Mouse (Mus musculus): ENCODE data around the gene Gm5678.

Gm5678 gene

DNA sequence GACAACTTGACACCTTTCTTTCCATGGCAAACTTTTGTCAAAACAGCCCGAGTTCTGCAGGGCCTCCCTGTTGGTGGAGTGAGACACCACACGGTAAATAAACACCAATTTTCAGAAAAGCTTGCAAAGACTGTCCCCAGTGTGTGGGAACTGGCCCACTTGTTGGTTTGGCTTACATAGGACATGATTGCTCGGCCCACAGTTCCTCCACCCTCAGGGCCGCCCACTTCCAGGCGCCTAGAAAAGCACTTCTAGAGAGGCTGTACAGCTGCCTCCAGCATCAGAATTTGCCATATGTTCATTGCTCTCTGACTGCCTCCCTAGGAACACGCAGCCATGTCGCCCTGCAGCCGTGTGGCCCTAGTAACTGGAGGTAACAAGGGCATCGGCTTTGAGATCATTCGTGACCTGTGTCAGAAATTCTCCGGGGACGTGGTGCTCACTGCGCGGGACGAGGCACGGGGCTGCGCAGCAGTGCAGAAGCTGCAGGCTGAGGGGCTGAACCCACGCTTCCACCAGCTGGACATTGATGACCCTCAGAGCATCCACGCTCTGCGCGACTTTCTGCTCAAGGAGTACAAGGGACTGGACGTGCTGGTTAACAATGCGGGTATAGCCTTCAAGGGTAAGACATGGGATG lies at the start of gene Gm5678:
Gm5678 (plus strand) TSS at position 337 of the 640 bp plus-strand sequence.
- in situ Hi-C loops (cut with MboI; ENCODE audit: low sequenced_read_pairs) = no loop called here

DNA sequence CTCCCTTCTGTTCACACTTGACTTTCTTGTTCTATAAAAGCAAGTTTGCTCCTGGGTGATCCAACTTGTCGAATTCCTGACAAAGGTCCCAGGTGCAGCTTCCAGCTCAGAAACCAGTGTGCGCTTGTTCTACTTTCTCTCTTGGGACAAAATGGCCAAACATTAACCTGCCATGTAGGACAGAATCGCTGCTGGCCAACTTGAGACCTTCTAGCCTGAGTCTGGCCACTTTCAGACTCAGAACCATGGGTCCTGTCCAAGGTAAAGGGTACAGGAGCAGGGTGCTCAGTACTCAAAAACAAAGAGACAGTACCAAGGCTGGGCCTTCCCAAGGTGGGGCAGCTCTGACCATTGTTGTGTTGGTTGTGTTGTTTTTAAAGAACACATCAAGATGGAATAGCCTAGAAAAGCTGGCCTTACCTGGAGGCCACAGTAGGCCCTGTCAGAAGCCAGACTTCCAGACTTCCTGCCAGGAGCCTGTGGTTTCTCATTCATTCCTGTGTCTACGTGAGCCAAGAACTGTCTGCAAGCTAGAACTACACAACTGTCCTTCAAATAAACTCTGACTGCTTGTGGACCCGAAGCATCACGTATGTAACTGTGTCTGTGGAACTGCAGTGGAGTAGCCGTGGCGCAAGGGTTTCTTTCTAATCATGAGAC lies 49.4 kb upstream of the Gm5678 start:
- in situ Hi-C loops (cut with MboI; ENCODE audit: low sequenced_read_pairs) = no loop called here

DNA sequence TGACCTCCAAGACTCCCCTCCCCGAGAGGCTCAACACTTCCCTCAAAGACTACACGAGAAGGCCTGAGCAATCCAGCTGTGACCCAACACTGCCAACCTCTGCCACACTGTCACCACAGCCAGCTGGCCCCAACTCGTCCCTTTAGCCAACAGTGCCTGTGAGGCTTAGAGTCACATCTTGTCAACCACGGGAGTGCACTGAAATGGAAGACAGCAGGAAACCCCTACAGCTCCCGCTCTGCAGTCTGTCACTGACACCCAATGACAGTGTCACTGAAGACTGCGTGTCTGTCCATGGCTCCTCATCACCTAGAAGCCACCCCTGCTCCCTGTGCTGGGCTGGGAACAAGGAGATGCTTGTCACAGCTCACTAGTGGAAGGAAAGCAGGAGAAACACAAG lies 46.8 kb upstream of the Gm5678 start:
- in situ Hi-C loops (cut with MboI; ENCODE audit: low sequenced_read_pairs) = no loop called here

DNA sequence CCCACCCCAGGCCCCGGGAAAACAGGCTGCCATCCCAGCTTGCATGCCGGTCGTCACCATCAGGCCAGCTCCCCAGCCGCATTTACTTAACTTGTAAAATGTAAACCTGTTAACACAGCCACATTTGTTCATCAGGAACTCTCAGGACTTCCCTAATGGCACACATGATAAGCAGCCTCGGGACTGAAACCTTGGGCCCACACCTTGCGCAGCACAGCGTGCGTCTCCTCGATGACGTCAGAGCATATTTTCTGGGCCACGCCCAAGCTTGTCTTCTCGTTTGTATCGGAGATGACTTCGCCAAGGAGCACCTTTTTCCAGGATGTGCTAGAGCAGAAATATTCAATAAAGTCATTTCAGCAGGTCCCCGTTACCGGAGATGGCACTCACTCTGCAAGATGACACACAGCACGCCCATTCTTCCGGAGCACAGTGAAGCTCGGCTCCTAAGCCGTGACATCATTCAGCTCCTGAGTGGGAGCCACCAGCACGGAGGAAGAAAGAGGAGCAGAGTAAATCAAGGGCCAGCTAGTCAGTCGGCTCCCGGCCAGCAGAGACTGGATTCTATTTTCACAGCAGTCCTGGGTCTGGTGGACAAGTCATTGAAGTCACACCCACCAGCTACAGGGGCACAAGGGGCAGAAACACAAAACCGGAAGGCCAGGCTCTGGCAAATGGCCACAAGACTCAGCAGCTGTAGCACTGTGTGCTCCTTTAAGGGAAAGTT lies 42.8 kb upstream of the Gm5678 start:
- in situ Hi-C loops (cut with MboI; ENCODE audit: low sequenced_read_pairs) = no loop called here

DNA sequence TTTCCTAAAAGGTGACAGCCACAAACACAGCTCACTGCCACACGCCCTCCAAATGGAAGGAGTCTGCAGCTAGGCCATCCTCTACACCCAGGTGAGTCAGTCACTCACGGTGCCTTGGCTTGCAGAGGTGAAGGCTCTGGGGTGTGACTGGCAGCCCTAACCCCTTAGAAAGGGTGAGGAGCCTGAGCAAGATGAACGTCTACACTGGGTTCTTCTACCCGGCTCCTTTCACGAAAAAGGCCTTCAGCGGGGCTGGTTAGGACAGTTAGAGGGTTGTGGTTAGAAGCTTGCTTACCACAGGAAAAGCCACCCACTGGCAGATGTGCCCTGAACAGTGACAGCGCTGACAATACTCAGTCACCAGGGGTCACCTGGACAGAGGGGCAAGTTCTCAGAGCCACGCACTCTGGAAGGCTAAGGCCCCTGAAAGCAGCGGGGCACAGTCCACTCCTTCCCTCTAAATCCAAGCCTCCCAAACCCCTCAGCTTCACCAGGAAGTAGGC lies 42.1 kb upstream of the Gm5678 start:
- in situ Hi-C loops (cut with MboI; ENCODE audit: low sequenced_read_pairs) = no loop called here

DNA sequence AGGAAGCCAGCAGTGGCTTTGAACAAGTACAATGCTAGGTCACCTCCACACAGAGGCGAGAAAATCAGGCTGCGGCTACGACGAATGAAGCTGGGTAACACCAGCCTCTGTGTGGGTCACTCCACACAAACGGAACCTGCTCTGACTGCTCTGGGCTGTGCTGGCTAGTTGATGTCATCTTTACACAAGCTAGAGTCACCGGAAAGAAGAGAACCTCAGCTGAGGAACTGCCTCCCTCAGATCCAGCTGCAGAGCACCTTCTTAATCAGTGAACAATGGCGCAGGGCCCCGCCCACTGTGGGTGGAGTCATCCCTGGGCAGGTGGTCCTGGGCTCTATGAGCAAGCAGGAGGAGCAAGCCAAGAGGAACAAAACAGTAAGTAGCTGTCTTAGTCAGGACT lies 41.5 kb upstream of the Gm5678 start:
- in situ Hi-C loops (cut with MboI; ENCODE audit: low sequenced_read_pairs) = no loop called here

DNA sequence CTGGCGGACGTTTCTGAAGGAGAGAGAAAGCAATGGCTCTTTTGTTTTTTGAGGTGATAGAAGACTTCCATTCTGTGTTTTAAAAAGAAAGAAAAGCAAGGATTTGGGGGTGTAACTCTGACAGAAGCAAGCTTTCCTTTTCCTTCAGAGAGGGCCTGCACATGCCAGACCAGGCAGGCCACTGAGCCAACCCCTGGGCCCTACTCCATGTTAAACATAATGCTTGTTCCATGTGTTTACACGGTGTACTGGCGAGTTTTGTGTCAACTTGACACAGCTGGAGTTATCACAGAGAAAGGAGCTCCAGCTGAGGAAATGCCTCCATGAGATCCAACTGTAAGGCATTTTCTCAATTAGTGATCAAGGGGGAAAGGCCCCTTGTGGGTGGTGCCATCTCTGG lies 39.6 kb upstream of the Gm5678 start:
- in situ Hi-C loops (cut with MboI; ENCODE audit: low sequenced_read_pairs) = no loop called here

DNA sequence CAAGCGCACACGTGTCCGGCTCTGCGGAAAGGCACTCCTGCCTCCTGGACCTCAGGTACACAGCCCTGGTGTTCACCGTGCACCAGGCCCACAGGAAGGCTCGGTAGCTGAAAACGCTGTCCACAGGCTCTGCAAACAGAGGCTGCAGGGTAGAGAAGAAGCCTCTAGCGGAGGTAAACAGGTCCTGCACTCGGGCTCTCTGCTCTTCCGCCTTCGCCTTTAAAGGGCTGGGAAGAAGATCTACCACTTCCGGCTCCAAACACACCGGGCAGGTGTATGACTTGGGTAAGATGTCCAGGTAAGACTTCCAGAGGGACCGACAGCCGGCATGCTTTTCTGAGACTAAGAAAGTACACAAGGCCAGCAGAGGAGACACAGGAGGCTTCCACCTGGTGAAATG lies 37.0 kb upstream of the Gm5678 start:
- in situ Hi-C loops (cut with MboI; ENCODE audit: low sequenced_read_pairs) = no loop called here

DNA sequence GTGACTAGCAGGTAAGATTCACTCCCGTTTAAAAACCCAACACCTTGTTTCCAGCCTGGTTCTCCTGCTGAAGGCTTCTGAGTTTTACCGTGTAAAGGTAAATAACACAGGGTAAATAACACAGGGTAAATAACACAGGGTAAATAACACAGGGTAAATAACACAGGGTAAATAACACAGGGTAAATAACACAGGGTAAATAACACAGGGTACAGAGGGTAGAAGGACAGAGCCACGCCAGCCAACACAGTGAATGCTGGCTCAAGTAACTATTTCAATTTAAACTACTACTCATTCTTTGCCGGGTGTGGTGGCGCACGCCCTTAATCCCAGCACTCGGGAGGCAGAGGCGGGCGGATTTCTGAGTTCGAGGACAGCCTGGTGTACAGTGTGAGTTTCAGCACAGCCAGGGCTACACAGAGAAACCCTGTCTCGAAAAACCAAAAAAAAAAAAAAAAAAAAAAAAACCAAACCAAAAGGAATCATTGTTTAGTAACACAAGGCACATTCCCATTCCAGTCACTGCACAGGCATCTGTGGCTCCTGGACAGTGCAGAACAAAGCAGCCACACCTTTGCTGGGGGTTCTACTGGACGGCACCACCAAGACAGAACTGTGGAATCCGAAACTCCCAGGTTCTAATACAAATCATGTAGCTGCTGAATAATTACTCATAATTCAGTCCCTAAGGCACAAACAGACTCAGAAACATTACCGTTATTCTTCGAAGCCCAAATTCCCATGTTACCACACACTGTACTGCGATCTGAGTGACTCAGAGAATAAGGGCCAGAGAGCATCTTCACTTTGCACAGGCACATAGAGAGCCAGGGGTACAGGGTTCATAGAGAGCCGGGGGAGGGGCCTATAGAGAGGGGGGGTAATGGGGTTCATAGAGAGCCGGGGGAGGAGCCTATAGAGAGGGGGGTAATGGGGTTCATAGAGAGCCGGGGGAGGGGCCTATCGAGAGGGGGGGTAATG lies 36.2 kb upstream of the Gm5678 start:
- in situ Hi-C loops (cut with MboI; ENCODE audit: low sequenced_read_pairs) = no loop called here

DNA sequence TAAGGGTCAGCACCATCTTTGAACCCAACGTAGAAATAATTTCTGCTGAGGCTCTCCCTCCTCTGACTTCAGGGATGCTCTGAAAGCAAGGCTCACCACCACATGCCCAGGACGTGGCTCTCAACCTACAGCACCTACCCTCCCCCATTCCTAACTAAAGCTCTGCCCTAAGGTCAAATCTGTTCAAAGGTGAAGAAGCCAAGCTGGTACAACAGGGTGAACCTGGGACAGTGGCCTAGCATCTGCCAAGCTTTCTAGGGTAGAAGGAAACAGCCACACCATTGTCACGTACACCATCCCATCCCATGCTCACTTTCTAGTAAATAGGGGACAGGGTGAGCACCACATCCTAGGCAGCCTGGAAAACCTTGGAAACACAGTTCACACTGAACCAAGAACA lies 35.2 kb upstream of the Gm5678 start:
- in situ Hi-C loops (cut with MboI; ENCODE audit: low sequenced_read_pairs) = no loop called here

DNA sequence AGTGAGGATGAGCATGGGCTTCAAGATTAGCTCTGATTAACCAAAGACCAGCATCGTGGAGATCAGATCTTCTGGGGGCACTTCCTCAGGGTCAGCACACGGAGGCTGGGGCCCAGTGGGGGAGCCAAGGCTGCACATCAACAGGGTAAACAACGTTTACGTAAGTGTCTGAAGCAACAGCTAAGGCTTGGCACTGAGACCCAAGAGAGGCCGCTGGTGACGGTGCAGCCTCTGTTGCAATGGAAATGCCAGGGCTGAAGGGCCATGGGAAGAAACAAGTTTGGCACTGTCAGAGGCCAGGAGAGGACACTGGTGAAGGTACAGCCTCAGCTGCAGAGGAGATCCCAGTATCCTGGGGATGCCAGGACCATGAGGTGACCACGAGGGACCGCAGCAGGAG lies 34.5 kb upstream of the Gm5678 start:
- in situ Hi-C loops (cut with MboI; ENCODE audit: low sequenced_read_pairs) = no loop called here

DNA sequence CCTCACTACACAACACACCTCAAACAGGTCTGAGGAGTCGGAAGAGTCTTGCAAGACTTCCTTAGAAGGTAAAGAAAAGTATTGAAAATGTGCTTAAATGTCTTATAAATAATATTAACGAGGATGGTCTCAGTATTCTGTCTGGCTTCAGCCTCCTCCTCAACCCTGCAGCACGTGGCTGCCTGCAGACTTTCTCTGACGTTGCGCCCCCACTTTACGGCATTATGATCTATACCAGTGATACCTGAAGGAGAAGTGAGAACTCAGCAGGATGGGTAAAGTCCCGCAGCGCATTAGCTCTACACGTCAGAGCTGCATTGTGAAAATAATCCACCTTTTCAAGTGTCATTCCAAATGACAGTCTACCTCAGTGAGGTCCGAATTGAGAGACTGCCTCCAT lies 33.4 kb upstream of the Gm5678 start:
- in situ Hi-C loops (cut with MboI; ENCODE audit: low sequenced_read_pairs) = no loop called here

DNA sequence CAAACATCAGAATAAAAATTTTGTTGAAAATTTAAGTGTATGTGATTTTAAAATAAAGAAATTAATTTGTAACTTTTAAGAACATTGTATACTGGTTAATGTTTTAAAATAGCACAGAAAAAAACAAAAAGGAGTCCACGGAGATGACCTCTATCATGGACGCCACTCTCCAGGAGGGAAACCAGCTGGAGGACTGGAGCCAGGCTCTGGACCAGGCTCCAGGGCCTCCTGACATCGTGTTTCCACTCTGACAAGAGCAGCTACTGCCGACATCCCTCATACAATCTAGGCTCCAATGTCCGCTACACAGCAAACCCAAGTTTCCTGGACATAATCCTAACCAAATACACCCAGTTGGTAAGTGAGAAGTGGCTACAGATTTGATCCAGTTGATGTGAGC lies 32.1 kb upstream of the Gm5678 start:
- in situ Hi-C loops (cut with MboI; ENCODE audit: low sequenced_read_pairs) = no loop called here

DNA sequence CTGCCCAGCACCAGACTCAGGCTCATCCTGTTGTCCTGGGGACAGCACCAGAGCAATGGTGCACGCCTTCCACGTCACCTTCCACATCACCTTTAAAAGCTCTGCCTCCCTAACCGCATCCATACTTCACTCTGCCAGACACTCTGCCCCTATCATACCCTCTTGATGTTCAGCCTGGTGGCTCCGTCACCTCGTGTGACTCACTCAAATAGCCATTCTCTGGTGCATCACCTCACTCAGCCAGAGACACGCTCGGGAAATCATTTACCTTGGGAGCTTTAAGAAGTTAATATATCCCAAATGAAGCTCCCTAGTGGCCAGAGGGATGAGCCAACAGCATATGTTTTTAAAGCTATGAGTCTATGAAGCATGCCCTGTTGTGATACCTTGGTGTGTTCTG lies 31.1 kb upstream of the Gm5678 start:
- in situ Hi-C loops (cut with MboI; ENCODE audit: low sequenced_read_pairs) = no loop called here

DNA sequence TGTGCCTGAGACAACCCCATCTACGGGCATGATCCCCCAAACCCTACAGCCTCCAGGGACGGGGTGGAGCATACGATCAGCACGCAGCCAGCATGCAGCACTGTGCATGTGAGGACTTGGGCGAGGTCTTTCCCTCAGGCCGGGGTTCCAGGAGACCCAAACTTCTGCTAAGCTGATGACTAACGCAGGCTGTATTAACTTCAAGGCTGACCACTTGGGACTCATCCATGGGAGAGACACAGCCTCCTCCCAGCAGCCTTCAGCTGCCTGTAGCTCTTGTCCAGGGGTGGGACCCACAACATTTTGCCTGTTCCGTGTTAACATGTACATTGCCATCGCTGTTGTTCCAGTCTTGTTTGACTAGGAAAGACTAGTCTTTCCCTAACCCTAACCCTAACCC lies 30.3 kb upstream of the Gm5678 start:
- in situ Hi-C loops (cut with MboI; ENCODE audit: low sequenced_read_pairs) = no loop called here

DNA sequence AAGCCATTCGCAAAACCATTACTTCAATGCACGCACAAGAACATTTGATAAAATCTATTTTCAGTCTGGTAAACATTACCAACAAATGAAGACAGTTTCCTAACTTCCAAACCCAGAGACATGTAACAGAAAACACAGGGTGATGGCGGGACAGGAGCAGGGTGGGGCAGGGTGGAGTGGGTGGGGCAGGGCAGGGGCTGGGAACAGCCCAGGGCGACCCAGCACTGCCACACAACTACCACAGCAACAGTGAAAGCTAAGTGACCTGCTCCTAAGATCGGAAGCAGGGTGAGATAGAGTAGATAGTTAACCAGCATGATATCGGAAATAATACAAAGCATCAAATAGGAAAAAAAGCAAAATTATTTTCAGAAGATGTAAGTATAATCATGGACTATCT lies 28.4 kb upstream of the Gm5678 start:
- in situ Hi-C loops (cut with MboI; ENCODE audit: low sequenced_read_pairs) = no loop called here

DNA sequence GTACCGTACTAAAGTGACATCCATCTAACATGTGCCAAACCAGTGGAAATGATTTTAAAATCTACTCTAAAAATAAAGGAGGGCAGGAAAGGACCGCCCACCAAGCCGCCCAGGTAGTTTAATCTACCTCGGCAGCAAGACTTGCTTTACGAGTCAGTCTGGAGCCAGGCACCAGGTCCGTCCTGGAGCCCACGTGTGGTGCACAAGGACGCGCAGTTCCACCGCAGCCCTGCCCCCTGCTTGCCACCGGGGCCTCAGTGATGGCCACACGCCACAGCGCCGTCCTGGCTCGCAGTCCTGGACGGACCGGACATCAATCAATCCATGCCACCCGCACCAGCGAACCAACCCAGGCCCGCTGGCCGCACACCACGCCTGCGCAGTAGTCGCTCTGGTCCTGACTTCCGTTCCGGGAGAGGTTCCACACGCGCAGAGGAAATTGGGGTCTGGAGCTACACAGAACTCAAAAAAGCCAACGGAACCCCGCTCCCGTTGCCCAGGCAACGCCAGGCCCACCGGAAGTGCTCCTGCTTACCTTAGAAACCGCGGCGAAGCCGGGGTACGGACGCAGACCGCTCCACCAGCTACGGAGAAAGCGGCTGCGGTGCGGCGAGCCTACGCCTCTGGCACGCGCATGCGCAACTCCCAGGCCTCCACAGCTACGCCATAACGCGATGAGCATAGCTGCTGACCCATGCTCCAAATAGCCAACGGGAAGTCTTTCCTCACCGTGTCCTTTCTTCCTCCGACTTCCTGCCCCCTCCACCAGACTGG lies 24.3 kb upstream of the Gm5678 start, which contains the start of gene Setd4:
Setd4 (minus strand) TSS at position 625 of the 774 bp plus-strand sequence.
- in situ Hi-C loops (cut with MboI; ENCODE audit: low sequenced_read_pairs) = no loop called here

DNA sequence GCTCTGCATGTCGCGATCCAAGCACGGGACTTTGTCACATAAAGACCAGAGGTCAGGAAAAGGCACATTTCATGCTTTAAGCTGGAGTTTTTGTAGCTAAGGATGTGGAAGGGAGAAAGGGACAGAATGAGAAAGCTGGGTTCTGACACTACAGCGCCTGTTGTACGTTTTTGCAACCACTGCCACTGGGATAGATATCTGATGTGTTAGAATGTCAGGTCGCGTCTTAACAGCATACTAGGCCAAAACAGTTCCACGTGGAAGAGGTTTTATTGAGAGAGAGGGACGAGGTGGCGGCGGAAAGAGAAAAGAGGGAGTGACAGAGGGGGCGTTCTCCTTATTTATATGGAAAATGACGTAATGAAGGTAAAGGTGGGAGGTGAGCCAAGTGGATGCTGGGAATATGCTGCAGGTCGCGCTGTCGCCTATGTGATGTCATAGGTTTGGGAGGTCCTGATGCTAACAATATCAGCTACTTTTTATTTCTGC lies 23.4 kb upstream of the Gm5678 start:
- in situ Hi-C loops (cut with MboI; ENCODE audit: low sequenced_read_pairs) = no loop called here

DNA sequence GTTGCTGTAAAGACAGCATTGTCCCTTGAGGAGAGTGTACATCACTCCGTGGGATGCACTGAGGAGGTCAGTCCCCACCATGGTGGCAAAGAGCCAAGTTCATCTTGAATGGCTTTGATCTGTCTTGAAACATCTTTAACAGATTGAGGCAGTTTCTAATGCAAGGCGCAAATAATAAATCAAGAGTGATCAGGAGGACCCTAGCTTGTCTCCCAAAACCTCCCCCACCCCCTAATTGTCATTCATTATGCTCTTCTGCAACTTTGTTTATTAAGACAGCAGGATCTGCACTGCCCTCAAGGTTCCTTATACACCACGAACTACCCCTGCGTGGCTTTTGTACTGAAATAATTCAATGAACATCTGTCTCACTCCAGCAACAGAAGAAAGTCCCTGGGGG lies 22.3 kb upstream of the Gm5678 start, which contains the start of gene Cbr1:
Cbr1 (plus strand) TSS at position 301 of the 400 bp plus-strand sequence.
- in situ Hi-C loops (cut with MboI; ENCODE audit: low sequenced_read_pairs) = no loop called here

DNA sequence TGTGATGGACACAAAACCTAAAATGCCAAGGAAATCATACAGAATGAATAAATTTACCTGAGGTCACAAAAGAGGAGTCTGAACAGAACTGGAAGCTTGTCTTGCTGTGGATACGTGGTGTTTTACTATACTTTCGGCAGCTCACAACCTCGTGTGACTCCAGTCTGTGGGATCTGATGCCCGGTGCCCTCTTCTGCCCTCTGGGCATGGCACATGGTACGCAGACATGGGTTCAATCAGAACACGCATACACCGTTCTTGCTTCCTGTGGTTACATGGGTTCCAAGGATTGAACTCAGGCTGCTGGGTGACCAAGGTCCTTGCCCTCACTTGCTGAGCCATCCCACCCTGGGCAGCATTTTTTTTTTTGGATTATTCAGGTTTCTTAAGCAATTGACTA lies 21.8 kb upstream of the Gm5678 start:
- in situ Hi-C loops (cut with MboI; ENCODE audit: low sequenced_read_pairs) = no loop called here

Measured in CH12F3 (cell line).